Mouse (Mus musculus): ENCODE data around the gene Rhov.

- TF ChIP-seq CTCF (conservative IDR thresholded peaks at IDR 0.05; ENCODE audit: insufficient read depth, insufficient read length, low read depth, low read length): no peak
- peak; percentile 37 for TF ChIP-seq POLR2A (IDR thresholded peaks at IDR 0.05; ENCODE audit: low read depth, low read length)
These were observed 33.7 kb downstream of the Rhov start, which contains the start of gene Spint1 for GRCm38 (mm10) chr2:119237210-119237870.

All from kidney, adult 2 months (tissue).